Mouse (Mus musculus): ENCODE results near the gene Cyp2d11. TPM values are rescaled to one million over a fixed set of nuclear protein-coding genes. Genes with fewer than 3 reads are reported as not detected.
"Not testable (repeated sequence)": the region's sequence is repeated elsewhere in the genome, so short reads cannot be mapped to it uniquely, and the experiment has no call there.

Cyp2d11 gene
- total RNA-seq, 2 experiments from 2014 or later, result not detected

DNA sequence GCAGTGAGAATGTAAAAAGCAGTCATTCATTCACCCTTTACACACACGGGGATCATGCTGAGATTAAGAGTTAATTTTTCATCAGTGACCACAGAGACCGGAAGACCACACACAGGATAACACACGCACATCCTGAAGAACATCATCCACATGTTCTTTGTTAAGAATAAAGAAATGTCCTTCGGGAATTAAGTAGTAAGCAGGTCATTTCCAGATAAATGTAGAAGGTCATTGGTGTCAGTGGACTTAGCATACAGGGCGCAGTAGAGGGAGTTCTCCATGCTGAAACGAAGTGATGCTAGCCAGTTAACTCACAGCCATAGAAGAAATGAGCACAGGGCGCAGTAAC lies 13.1 kb downstream of the Cyp2d11 start:
- DNase-seq (ENCODE audit: low spot score in 2 of 2), result no peak

DNA sequence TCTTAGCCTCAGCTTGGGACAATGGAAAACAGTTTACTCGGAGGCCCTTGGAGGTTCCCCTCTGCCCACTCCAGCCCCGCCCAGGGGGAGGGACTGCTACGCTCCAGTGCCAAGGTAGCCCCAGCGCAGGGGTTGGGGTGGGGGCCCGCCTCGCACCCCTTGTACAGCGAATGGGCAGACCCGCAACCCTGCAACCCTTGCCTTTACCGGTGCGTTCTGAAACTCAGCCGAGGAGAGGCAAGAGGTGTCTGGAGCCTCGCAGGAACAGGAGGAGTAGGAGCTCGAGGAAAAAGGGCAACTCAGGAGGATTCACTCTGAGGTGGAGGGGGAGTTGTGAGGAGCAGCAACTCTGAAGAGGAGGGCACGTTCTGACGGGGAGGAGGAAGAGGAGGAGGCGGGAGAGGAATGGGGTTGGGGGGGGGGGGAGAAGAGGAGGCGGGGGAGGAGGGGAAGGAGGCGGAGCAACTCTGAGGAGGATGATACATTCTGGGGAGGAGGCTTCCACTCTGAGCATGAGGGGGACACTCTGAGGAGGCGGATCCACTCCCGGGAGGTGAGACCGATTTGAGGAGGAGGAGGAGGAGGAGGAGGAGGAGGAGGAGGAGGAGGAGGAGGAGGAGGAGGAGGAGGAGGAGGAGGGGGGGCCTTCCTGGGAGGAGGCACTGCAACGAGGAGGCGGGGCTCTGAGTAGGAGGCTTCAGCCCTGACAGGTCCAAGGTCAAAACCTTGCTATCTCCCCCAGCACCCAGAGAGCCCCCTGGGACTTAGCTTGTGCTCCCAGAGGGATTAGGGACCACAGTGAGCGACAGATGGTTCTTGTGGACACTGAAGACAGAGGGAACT lies 13.7 kb downstream of the Cyp2d11 start, which contains the start of gene Cyp2d22:
Gene Cyp2d22, minus strand, starts transcription at position 390 of the 843 bp plus-strand sequence.
- peak; percentile 37 to 39 for DNase-seq (ENCODE audit: low spot score in 2 of 2)

DNA sequence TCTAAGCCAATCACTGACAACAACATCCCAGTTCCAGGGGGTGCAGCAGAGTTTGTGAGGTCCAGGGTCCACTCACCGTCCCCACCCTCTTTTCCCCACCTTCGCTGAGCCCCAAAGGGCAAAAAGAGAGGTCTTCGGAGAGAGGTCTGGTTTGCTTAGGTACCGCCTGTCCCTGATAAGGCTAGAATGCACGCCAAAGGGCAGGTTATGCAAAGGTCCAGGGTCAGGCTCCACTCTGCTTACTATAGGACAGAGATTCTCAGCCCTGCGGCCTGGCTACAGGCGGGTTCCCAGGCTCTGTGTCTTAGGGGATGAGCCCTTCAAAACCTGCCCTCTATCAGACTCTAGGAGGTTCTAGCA lies 14.3 kb downstream of the Cyp2d11 start:
- DNase-seq (ENCODE audit: low spot score in 2 of 2), result no peak

DNA sequence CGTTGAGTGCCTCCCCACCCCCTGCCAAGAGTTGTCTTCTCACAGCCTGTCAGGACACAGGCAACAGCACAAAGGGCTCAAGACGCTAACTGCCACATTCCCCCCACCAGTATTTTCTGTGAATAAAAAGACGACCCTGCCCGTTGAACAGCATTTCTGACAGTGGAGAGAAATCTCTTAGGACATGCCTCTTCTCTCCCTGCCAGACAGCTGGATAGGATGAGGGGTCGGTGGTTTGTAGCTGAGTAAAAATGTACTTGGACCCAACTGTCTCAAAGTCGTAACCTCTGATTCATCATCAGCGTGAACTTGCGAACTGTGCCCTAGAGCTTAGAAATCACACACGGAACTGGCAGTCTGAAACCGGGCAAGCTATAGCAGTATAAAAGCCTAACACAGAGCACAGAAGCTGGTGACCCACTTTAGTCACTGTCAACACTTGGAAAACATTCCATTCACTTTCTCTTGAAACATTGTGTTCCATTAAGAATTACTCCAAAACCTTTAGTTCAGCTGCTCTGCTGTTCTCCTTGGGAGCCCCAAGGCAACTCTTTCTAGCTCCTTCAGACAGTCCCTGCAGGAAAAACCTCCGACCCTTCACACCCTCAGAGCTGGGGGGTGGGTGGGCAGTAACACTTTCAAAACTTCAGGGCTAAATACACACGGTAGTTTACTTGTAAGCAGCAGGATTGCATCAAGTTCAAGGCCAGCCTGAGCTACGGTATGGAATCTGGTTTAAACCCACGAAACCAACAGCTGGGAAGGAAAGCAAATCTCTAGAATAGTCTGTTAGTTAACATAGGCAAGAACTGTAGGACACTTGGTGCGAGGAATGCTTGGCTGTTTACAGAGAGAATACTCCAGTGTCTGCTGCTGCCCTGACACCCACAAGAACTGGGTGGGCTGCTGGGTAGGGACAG lies 15.3 kb downstream of the Cyp2d11 start:
- no peak for DNase-seq (ENCODE audit: low spot score in 2 of 2)

DNA sequence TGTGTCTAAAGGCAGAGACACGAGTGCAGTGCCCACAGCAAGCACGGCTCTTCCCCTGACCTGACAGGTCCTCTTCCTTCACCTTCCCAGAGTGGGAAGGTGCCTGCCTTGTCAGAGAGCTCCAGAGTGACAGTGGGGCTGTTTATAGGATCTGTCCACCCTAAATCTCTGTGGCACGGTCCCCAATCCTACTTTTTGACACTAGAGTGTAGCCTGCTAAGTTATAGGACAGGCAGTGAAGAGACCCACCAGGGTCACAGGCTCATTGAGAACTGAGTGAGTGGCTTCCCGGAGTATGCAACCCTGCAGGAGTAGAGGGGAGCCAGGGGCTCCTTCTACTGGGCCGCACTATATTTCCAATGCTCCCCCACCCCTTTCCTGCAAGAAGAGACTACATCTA lies 16.1 kb downstream of the Cyp2d11 start:
- DNase-seq (ENCODE audit: low spot score in 2 of 2), result no peak

DNA sequence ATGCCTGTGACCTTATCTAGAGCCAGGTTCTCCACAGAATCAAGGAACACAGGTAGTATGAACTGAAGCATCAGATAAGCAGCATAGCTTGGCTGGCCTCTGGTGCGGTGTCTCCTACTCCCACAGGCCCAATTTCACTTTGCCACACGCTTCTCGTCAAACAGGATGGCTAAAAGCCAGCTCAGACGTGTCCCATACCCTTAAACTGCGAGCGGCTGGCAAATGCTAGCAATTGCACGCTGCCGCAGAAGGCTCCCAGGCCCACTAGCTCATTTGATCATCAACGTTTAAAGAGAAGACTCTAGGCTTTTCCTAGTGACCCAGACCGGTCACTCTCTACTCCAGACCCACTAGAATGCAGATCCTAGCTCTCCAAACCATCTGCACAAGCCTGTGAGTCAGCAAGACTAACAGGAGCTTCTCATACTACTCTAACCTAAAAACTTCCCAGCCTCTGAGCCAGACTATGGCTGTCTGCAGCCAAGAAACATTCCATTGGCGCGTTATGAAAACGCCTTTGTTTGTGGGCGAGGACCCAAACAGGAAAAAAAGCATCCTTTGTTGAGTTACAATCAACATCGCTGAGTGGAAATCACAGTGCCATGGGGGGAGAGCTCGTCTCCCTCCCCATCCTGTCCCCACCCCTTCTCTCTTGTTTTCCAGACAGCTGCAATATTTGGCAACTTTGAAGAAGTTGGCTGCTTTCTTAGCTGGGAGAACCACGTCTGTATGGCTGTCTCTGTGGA lies 17.3 kb downstream of the Cyp2d11 start:
- peak; percentile 50 to 83 for DNase-seq (ENCODE audit: low spot score in 2 of 2)

DNA sequence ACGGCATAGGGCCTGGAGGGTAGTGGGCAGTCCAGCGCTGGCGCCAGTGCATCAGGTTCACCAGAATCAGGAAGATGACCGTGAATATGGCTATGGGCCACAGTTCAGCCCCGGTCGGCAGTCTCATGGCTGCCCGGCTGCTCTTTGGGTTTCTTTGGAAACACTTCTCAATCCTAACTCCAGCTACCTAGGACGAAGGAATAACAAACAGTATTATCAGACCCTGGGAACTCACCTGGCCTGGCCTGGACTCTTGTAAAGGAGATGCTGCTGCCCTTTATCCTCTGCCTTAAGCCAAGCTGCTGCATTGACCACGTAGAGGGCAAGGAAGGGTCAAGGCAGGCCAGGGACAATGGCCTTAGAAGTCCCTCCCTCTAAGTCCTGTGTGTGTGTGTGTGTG lies 18.0 kb downstream of the Cyp2d11 start:
- no peak for DNase-seq (ENCODE audit: low spot score in 2 of 2)

DNA sequence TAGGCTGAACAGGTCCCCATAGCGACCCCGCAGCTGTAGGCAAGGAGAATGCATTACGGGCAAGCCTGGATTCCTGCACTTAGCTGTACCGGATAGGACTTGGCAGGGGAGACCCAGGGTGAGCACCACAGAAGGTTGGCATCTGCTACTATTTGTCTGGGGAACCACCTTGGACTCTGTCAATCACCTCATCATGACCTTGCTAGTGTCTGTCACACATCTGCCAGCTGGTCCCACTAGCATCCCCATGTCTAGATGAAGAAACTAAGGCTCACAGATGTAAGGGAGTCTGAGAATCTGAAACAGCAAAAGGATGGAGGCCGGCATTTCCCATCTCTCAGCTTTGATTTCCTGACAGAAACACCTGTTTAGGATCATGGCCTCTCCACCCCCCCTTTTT lies 19.4 kb downstream of the Cyp2d11 start:
- no peak for DNase-seq (ENCODE audit: low spot score in 2 of 2)

DNA sequence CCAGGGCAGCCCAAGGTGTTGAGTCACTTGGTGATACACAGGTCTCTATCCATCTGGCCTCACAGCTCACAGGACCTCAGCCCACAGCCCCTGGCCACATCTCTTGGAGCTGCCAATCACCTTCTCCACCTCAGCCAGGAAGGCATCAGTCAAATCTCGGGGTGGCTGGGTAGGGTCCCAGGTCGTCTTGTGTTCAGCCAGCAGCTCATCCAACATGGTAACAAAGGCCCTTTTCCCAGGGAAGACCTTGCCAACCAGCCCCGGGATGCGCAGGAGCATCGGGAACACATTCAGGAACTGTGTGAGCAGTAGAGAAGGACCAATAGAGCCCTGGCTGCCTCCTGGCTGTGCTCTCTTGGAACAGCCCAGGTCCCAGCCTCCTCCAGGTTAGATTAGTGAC lies 20.8 kb downstream of the Cyp2d11 start:
- no peak for DNase-seq (ENCODE audit: low spot score in 2 of 2)

DNA sequence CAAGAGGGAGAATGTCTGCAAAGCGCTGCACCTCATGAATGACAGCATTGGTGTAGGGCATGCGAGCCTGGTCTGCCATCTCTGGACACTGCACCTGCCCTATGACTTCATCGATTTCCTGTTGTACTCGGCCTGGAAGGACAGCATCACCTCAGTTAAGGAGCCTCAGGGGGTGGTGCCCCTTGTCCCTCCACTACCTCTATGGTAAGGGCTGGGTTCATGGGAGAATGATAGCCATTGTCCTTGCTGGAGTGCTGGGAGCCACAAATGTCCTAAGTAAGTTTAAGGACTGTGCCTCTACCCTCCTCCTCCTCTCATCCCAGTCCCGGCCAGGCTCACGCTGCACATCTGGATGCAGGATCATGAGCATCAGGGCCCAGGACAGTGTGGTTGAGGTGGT lies 21.4 kb downstream of the Cyp2d11 start:
- DNase-seq (ENCODE audit: low spot score in 2 of 2), result no peak

DNA sequence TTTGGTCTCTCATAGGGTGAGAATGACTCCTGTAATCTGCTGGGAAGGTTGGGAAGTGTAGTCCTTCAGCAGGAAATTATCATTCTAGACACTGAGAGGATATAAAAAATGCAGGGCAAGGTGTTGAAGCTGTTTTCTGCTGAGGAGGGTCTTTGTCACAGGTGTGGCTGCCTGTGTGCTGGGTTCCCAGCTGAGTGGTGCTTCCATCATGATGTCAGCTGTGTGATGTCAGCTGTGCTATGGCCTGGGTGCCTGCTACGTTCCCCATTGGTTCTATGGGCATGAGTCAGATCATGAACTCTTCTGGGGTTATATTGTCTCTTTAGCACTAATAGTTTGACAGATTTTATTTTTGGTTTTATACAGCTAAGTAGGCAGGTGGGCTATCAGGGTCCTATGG lies 25.0 kb downstream of the Cyp2d11 start:
- no peak for DNase-seq (ENCODE audit: low spot score in 2 of 2)

DNA sequence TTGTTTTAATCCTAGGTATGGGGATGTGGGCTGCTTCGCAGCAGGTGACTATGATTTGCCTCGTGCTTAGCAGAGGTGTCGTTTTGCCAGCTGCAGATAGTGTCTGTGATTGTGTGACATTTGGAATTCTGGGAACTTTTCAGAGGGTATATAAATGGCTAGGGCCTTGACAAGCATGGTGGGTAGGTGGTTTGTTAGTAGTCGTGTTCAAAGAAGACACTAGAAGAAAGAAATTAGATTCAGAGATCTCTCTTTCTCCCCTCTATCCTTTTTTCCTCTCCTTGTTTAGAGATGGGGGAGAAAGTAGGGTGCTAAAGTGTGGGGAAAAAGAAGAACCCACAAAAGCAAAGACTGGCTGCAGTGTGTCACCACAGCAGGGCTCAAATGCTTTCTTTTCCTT lies 25.7 kb downstream of the Cyp2d11 start:
- DNase-seq (ENCODE audit: low spot score in 2 of 2), result no peak

DNA sequence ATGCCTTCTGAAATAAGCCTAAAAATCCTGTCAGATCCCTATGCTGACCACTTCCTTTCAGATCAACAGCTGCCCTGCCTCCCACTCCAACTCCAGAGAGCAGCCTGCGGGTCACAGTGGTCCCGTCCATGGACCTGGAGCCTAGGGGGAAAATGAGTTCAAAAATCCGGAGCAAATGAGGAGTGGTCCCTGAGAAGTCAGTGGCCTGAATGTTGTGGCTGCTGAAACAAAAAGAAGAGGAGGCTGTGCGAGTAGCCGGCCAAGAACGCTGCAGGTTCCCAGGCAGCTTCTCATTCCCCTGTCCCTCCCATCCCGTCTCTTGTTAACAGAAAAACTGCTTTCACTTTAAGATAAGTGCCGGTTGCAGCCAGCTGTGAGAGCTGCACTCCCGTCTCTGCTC lies 29.3 kb downstream of the Cyp2d11 start:
- not testable (repeated sequence) for DNase-seq (ENCODE audit: low spot score in 2 of 2)

DNA sequence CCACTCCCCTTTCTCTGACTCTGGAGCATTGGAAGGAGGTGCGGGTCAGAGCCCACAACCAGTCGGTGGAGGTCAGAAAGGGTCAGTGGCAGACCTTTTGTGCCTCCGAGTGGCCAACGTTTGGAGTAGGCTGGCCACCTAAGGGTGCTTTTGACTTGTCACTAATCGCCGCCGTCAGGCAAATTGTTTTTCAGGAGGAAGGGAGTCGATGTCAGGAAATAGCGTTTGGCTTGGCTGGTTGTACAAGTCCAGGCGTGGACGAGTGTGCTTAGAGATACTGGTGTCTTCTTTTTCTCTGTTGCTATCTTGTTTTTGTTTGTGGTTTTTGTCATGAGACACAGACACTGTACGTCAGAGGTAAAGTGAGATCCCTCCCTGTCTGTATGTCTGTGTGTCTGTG lies 30.0 kb downstream of the Cyp2d11 start:
- DNase-seq (ENCODE audit: low spot score in 2 of 2), result not testable (repeated sequence)

DNA sequence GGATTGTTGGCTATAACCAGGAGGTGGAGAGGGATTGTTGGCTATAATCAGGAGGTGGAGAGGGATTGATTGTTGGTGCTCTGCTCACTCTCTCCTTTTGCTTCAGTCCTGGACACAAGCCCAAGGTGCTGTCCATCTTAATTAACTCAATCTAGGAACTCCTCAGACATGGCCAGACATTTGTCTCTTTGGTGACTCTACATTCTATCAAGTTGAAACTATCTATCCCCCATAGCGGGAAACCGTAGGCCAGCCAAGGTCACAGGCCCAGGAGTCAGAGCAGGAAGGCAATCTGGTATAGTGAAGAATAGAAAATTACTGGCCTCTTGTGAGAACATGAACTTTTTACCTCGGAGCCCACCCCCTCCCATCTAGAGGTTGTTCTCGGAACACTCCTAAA lies 31.6 kb downstream of the Cyp2d11 start:
- DNase-seq (ENCODE audit: low spot score in 2 of 2), result no peak

DNA sequence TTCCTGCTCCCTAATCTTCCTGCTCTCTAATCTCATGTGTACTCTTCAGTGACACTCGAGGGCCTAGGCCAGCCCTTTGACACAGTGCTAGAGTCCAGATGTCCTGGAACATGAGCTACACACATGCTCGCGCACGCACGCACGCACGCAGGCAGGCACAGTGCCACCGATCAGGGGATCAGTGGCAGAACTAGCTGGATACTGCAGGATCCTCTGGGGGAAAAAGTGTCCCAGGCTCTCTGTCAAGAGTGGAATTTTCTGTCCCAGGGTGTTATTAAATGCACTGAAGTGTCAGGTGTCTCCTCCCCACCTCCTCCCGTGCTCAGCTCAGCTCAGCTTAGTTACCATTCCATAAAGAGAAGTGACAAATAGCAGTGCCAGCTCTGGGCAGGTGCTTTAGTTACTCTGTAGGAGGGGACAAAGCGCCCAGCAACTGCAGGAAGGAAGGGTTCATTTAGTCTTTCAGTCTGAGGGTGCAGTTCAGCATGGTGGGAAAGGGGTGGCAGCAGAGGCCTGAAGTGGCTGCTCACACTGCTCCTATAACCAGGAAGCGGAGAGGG lies 32.3 kb downstream of the Cyp2d11 start:
- no peak for DNase-seq (ENCODE audit: low spot score in 2 of 2)

DNA sequence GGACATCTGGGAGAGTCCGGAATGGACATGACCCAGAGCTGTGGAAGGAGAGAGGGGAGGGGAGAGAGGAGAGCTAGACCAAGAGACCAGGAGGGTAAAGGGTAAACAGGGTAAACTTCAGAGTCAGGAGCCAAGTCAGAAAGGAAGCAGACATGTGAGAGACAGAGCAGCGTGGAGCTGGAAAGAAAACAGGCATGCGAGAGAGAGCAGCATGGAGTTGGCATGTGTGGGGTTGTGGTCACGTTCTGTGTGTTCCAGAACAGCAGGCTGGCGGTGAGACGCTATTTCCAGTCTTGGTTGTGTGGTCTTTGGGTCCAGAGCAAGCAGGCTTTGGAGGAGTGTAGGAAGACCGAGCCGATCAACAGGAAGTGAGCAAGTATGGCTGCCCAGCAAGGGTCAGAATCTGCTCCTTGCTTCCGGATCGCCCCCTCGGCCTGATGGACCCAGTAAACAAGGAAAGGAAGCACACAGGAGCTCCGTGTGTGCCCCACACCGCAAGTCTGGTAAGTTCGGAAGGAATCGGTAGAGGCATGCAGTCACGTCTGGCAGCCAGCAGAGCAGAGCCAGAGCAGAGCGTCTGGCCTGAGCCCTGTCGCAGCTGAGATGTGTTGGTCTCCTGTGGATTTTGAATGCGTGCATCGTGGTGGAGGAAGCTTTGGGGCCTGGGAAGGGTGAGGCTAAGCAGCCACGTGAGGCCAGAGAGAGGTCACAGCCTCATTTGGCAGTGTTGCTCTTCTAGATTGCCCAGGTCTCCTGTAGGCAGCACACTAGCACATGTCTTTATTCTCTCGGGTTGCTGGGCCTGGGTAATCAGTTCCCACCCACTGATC lies 35.2 kb downstream of the Cyp2d11 start:
- DNase-seq (ENCODE audit: low spot score in 2 of 2), result no peak

DNA sequence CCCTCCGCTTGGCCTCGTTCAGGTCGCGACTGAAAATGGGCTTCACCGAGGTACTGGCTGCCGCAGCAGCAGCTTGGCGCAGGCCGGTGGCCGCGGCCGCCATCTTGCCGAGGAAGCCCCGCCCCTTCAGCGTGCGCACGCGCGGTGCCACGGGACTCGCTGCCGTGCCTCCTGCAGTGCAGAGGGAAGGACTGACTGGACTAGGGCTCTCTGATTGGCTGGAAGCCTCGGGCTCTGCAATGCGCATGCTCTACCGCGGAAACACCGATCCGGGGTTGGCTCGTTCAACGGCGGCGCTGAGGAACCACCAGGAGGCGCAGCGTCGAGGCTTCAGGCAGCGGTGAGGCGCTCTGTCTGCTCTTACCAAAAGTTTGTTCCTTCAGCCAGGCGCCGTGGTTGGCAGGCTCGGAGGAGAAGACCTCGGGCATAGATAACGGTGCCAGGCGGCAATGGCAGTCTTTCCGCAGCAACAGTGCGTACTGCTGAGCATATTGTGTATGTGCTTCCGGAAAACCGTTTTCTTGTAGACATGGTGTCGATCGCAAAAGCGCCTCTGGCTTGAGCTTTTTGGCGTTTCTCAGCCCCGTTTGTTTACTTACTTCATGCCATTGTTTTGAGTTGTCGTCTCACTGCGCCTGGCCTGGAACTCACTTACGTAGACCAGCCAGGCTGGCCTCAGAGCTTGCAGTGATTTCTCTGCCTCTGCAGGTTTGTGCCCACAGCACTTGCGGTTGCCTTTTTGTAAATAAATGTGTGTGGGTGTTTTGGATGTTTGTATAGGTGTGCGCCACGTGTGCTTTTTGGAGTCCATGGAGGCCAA lies 39.5 kb downstream of the Cyp2d11 start, which contains the start of gene Ndufa6:
Gene Ndufa6, minus strand, starts transcription at position 197 of the 820 bp plus-strand sequence.
- peak; percentile 94 to 98 for DNase-seq (ENCODE audit: low spot score in 2 of 2)

DNA sequence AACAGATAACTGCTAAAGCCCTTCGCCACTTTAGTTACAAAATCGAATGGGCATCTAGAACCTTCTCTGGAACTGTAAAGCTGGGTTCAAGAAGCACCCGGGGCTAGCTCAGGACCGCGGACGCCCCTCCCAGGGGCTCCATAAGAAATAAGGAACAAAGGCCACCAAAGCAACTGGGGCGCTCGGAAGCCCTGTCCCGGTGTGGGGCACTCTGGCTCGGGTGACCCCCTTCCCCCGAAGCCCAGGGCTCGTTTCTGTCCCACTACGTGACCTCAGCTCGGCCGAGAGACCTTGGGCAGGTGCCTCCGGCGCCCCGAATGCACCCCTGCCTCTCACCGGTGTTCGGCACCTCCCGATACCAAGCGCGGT lies 40.1 kb downstream of the Cyp2d11 start:
- no peak for DNase-seq (ENCODE audit: low spot score in 2 of 2)
